Mouse (Mus musculus) granulocyte monocyte progenitor cell, adult 5-6 weeks (primary cell): ENCODE measurements around the gene Gm28576. TPM values are rescaled to one million over a fixed set of nuclear protein-coding genes. Genes with fewer than 3 reads are reported as not detected.
"Not testable (repeated sequence)": the region's sequence is repeated elsewhere in the genome, so short reads cannot be mapped to it uniquely, and the experiment has no call there.

Experiments
- ATAC-seq: replicated peaks from 2 replicates; pipeline ENCODE4 v1.8.0; 2016; ENCODE audit warnings: mild to moderate bottlenecking, moderate TSS enrichment, inconsistent platforms; ENCODE audit not compliant: poor library complexity, severe bottlenecking
- total RNA-seq, 2 experiments: library from RNA; stranded (forward) in 1 of 2; stranded (reverse) in 1 of 2; fragments of 200-712, 200-1000 nt in 1 of 2; fragments of >200 nt in 1 of 2; fragmentation: Nextera tagmentation in 1 of 2; gene quantifications; 2 replicates each; pipeline ENCODE4 v1.2.3; 2014 to 2017

Gm28576 gene
- not detected in 2 replicates for total RNA-seq (2014; fragmentation: Nextera tagmentation)
- total RNA-seq (2017) = not detected in 2 replicates

DNA sequence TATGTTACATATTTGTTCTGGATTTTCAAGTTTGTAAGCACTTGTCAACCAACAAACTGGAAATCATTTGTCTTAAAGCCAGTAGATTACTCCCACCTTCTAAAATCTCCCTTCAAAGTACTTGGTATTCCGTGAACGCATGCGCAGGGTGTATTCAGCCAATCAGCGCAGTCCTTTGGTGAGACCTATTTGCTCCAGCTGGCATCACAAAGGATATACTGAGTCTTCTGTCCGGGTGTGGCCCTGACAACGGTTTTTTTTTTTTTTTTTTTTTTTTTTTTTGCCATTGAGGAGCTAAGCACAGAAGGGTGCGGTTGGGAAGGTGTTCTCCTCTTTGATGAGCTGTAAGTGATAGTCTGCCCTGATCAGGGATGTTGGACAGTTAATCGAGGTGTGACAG is at the start of gene Gm28576:
Gene Gm28576 (plus strand): TSS at position 301 of the 400 bp plus-strand sequence.
- ATAC-seq = not testable (repeated sequence)

Other genes with a start within 250 kb of the Gm28576 start
- gene Gm20826, start 84.5 kb upstream of the Gm28576 start, total RNA-seq (2014; fragmentation: Nextera tagmentation) = not detected in 2 replicates
- 0.04 TPM in 1 of 2 replicates, not detected in the other for gene Gm20826, start 84.5 kb upstream of the Gm28576 start, total RNA-seq (2017)